Mouse (Mus musculus) activated CD4-positive, CD25-positive, alpha-beta regulatory T cell, adult 4 months (primary cell): ENCODE results near the gene Ugt1a6a. TPM values are rescaled to one million over a fixed set of nuclear protein-coding genes. Genes with fewer than 3 reads are reported as not detected.

Experiments used
- polyA plus RNA-seq, 2 experiments: library from polyadenylated mRNA; unstranded; fragments of 100-300 nt; shearing (Covaris generic); gene quantifications; one replicate each; pipeline ENCODE4 v1.2.1; 2017

Ugt1a6a gene
- polyA plus RNA-seq, 2 experiments from 2014 or later: 0.86 to 1.4 TPM

Other genes starting within 250 kb of the Ugt1a6a start
- 10 to 100 TPM; 17.2 to 20.1 TPM for gene Usp40, start 126.3 kb upstream of the Ugt1a6a start, polyA plus RNA-seq
- gene Ugt1a10, start 79.4 kb upstream of the Ugt1a6a start, polyA plus RNA-seq: not detected
- gene Ugt1a9, start 64.0 kb upstream of the Ugt1a6a start, polyA plus RNA-seq: under 1 TPM in 1 of 2 experiments, not detected in 1; 0.25 TPM
- gene Ugt1a8, start 47.0 kb upstream of the Ugt1a6a start, polyA plus RNA-seq: not detected
- gene Ugt1a7c, start 39.7 kb upstream of the Ugt1a6a start, polyA plus RNA-seq: under 1 TPM; 0.17 to 0.45 TPM
- not detected for gene Ugt1a6b, start 31.6 kb upstream of the Ugt1a6a start, polyA plus RNA-seq
- gene Ugt1a5, start 31.2 kb downstream of the Ugt1a6a start, polyA plus RNA-seq: not detected
- not detected for gene Ugt1a2, start 65.8 kb downstream of the Ugt1a6a start, polyA plus RNA-seq
- gene Dnajb3, start 71.0 kb downstream of the Ugt1a6a start, polyA plus RNA-seq: under 1 TPM; 0.48 to 0.63 TPM
- not detected for gene Ugt1a1, start 77.2 kb downstream of the Ugt1a6a start, polyA plus RNA-seq
- gene Mroh2a, start 92.2 kb downstream of the Ugt1a6a start, polyA plus RNA-seq: 1 to 10 TPM; 1.4 to 2.5 TPM
- 10 to 100 TPM; 38.2 to 70.5 TPM for gene Hjurp, start 142.8 kb downstream of the Ugt1a6a start, polyA plus RNA-seq
- not detected for gene Trpm8, start 142.9 kb downstream of the Ugt1a6a start, polyA plus RNA-seq